Mouse (Mus musculus) mammary gland, adult 2 months (tissue): ENCODE data around the gene Zfp11. TPM values are rescaled to one million over a fixed set of nuclear protein-coding genes. Genes with fewer than 3 reads are reported as not detected.

Source experiments
- polyA plus RNA-seq: library from polyadenylated mRNA; depleted of rRNA; stranded (reverse); fragments of >200 nt; gene quantifications from 2 replicates; pipeline ENCODE4 v1.2.3, GENCODE M21; 2012; ENCODE audit warnings: low replicate concordance; rRNA removed

The Zfp11 gene
- 1.1 and 2.5 TPM in 2 replicates for polyA plus RNA-seq

DNA sequence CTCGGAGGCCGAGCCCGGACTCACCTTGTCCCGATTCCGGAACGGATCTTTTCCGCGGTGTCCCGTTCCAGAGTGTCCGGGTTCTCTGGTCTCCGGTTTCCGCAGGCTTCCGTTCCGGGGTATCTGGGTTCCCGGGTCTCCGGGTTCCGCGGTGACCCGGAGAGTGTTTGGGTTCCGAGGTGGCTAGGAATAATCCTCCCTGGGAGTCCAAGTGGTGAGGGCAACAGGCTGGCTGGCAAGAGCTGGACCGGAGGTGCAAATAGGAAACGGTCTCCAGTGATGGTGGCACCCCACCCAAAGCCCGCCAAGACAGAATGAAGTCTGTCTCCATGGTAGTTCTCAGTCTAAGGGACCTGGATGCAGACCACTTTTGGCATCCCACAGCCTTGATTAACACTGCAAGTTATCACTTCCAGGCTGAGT, at the start of gene Zfp11:
TSS of gene Zfp11 (minus strand) at position 64 of the 423 bp plus-strand sequence.

DNA sequence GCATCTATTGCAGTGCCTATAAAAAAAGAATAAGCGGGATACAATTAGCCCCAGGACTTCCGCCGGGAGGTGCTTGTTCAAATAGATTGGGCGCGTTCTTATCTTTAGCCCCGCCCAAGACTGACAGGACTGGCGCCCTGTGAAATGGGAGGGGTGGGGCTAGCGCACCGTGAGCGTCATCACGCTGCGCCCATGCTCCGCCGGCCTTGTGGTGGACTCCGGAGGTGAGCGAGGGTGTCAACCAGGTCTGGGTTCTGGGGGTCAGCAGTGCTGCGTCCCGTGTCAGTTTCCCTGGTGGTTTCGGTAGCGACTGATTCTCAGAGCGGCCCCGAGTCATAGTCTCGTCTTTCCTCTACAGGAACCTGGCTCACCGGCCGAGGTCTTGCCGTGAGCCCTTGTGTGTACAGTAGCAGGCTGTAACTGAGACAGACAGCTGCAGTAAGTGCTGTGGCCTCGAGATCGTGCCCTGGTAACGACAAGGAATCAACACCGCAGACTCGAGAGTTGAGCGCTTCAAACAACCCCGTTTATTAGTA, 45.5 kb upstream of the Zfp11 start, which contains the start of gene Mrps17:
TSS of gene Mrps17 (plus strand) at position 172 of the 536 bp plus-strand sequence.

DNA sequence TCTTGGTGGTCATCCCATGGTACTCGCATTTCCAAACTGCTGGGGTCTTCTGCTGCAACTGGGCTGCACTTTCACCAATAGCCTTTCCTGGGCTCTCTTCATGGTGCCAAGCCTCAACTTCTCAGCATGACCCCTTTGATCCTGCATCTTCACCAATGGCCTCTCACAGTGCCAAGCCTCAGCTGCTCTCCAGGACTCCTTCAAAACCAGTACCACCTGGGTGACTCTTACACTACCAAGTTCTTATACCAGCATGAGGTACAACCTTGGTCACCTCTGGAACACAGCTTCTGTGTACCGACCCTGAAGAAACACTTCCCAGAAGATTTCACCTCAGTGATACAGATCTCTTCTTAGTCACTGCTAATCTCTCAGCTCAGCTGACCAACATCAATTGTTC, 38.5 kb upstream of the Zfp11 start, which contains the start of gene Sept14:
TSS of gene Sept14 (minus strand) at position 101 of the 400 bp plus-strand sequence.

Other genes with a start within 250 kb of the Zfp11 start
- 84.9 and 104 TPM in 2 replicates for gene Sfswap, start 168.9 kb downstream of the Zfp11 start, polyA plus RNA-seq
- gene Mmp17, start 85.9 kb downstream of the Zfp11 start, polyA plus RNA-seq: 2.0 TPM in 2 replicates
- gene Sept14, start 38.4 kb upstream of the Zfp11 start, polyA plus RNA-seq: not detected in 2 replicates
- 45.9 and 83.8 TPM in 2 replicates for gene Mrps17, start 45.4 kb upstream of the Zfp11 start, polyA plus RNA-seq
- gene Nipsnap2, start 55.0 kb upstream of the Zfp11 start, polyA plus RNA-seq: 38.0 and 95.0 TPM in 2 replicates
- gene Psph, start 117.3 kb upstream of the Zfp11 start, polyA plus RNA-seq: 26.4 and 48.6 TPM in 2 replicates
- gene Sumf2, start 176.9 kb upstream of the Zfp11 start, polyA plus RNA-seq: 20.4 and 25.6 TPM in 2 replicates
- gene Chchd2, start 217.4 kb upstream of the Zfp11 start, polyA plus RNA-seq: 1,016 and 2,460 TPM in 2 replicates
- 1.5 and 2.5 TPM in 2 replicates for gene Zbed5, start 225.6 kb upstream of the Zfp11 start, polyA plus RNA-seq
- 8.4 and 93.8 TPM in 2 replicates for gene Phkg1, start 228.4 kb upstream of the Zfp11 start, polyA plus RNA-seq
- gene Nupr1l, start 238.4 kb upstream of the Zfp11 start, polyA plus RNA-seq: 6.3 and 16.3 TPM in 2 replicates